Mouse (Mus musculus) Muller cell, postnatal 12 days (primary cell): ENCODE measurements around the gene Rbm26.
A peak's percentile ranks its signal among the peaks of the same experiment; 100 is the strongest.

Source experiments
- DNase-seq: peaks from one replicate; pipeline ENCODE4 v3.0.0-alpha.2; 2015; ENCODE audit errors: inconsistent ontology term

Gene Rbm26

DNA sequence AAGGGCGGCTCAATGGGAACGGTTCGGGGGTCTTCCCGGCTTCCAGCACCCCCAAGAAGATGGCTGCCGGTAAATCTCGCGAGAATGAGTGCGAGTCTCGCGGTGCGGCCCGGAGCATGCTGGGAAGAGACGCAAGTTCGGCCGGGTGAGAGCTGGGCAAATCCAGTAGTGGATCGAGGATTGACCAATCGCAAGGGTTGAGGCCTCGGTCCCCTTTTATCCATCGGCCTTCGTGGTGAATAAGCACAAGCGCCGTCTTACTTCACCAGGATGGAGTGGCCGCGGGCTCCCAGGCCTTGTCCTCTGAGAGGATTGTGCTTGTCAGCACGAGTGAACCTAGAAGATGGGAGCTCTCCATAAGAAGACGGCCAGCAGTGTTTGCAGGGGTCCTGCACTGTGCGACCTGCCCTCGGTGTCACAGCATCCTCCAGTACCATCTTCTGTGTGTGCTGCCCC lies at the start of gene Rbm26:
TSS of gene Rbm26 (minus strand) at position 90 of the 456 bp plus-strand sequence.
- DNase-seq, result peak; percentile 96

DNA sequence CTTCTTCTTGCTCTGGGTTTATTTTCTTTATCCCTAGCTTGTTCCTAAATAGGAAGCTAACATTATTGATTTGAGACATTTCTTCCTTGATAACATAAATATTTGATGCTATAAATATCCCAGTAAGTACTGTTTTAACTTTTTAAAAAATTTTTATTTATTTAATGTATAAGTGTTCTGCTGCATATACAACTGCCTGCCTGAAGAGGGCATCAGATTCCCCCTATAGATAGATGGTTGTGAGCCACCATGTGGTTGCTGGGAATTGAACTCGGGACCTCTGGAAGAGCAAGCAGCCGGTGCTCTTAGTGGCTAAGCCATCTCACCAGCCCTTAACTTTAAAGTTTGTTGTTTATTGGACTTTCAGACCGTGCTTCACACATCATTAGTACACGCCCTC lies 48.7 kb upstream of the Rbm26 start:
- DNase-seq, result no peak

DNA sequence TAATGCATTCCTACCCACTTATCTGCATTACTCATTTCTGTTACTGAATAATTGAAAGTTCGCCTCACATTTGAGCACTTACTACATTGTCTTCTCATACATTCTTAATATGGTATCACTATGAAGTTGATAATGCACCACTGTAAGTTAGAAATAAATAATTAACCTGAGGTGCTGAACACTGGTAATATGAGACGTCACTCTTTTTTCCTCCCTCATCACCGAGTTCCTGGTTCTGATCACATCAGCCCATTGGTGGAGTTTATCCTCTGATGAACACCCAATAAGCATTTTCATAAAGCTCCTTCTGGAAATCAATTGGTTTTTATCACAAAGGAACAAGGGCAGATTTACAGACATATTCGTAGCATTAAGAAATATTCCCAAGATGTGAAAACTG lies 45.1 kb upstream of the Rbm26 start:
- no peak for DNase-seq

DNA sequence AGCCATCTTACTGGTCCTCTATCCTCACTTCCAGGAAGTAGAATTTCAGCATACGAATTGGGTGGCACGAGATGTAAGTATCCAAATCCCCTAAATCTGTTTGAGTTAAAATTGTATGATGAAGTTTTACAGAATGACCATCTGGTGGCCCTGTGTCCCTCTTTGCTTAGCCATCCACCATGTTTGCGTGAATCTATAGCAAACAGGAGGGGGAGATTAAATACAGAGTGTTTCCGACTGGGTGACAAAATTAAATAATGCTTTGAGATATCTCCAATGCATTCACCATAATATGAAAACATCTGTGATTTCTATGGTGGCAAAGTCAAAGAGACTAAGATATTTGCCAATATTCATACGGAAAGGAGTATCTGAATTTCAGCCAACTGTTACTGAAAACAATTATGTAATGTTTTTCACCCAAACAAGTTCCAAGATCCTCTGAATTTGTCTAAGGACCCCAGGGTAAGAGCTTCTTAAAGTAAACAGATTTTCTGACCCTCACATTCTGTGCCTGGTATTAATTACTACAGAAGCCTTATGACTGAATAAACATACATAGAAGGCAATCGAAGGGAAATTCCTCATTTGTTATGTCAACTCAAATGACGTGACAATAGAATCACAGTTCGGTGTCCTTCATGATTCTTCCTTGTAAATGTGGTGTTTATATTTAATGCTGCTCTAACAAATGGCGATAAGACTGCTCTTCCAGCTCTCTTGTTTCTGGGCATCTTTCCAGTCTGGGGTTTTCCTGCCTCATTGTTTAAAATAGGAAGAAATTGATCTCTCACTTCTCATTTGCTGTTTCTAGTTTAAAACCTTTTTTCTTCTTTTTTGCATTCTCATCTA lies 42.6 kb upstream of the Rbm26 start:
- DNase-seq, result peak; percentile 48

DNA sequence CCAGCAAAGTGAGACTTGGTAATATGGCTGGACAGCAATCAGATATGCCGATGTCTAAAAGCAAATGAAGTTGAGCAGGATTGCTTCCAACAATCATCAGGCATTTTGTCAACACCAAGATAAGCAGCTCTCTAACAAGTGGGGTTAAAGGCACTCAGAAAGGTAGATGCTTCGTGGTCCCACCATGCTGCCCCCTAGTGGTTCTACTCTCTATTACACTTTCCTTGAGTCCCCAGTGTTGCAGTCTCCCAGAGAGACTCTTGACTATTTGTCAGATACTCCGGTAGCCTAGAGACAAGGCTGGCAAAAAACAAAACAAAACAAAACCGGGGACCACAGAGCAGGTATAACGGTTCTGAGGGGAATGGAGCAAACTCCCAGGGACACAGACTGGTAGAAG lies 21.3 kb upstream of the Rbm26 start:
- DNase-seq, result no peak

GRCm38 (mm10) chr14:105194682-105195081 lies 17.6 kb upstream of the Rbm26 start:
- DNase-seq, result no peak

GRCm38 (mm10) chr14:105184866-105185265 lies 7.7 kb upstream of the Rbm26 start:
- DNase-seq, result no peak

DNA sequence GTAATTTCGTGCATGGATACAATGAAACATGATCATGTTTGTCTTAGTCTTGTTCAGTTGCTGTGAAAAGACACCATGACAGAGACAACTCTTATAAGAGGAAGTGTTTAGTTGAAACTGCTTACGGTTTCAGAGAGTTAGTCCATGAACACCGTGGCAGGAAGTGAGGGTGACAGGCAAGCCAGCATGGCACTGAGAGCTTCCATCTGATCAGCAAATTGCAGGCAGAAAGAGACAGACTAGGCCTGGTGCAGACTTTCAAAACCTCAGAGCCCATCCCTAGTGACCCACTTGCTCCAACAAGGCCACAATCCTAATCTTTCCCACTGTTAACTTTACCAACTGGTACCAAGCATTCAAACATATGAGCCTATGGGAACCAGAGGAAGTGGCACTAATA lies 5.7 kb upstream of the Rbm26 start:
- no peak for DNase-seq

GRCm38 (mm10) chr14:105179733-105180132 lies 2.6 kb upstream of the Rbm26 start:
- no peak for DNase-seq

DNA sequence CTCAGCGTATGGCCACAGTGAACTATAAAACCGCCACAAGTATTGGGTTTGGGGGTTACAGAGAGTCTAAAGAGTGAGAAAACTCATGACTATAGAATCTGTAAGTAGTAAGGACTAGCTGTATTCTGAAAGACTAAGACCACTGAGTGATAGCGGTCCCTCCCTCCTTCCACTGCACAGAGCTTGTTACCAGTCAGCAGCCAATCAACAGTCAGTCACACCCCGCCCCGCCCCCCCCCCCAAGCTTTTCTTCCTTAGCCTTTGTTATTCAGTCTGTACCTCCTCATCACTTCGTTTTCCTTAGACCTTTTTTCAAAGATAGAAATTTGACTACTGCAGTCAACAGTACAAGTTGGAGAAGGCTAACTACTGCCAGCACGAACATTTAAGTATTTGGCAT lies 1.9 kb upstream of the Rbm26 start:
- DNase-seq, result no peak

- DNase-seq, result no peak
These were observed 552 bp downstream of the Rbm26 start for GRCm38 (mm10) chr14:105176381-105177168.

GRCm38 (mm10) chr14:105167181-105167580 lies 9.9 kb downstream of the Rbm26 start:
- no peak for DNase-seq

- no peak for DNase-seq
These were observed 12.3 kb downstream of the Rbm26 start for GRCm38 (mm10) chr14:105164793-105165192.

DNA sequence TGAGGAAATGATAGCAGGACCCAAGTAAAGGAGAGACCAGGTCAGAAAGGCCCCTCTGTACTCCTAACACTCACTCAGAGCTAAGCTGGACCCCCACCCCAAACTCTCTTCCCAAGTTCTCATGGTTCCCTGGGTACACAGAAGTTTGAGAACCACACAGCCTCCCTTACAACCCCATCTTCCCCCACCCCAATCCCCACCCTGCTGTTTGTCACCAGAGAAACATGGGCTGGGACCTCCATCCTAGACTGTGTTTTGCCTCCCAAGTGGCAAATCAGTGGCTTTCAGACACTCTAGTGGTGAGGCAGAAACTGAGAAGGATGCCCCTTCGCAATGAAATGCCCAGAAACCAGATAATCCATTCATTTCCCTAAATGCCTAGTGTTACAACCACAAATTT lies 15.8 kb downstream of the Rbm26 start:
- no peak for DNase-seq

- no peak for DNase-seq
These were observed 18.6 kb downstream of the Rbm26 start for GRCm38 (mm10) chr14:105158526-105158925.

DNA sequence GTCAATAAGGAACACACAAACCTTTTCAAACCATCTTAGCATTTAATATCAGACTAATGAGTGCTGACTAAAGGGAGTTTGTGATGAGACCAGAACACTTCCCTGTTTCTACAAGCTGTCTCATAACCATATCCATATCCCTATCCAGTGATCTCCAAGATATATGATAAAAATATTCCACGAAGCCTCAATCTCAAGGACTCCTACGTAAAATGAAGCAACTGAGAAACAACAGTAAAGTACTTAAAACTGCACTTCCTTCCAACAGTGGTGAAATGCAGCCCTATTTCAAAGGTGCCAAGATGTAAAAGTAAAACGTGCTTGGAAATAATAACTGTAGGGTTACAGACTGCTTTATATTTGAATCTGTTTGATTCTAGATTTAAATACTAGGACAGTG lies 43.1 kb downstream of the Rbm26 start:
- no peak for DNase-seq

DNA sequence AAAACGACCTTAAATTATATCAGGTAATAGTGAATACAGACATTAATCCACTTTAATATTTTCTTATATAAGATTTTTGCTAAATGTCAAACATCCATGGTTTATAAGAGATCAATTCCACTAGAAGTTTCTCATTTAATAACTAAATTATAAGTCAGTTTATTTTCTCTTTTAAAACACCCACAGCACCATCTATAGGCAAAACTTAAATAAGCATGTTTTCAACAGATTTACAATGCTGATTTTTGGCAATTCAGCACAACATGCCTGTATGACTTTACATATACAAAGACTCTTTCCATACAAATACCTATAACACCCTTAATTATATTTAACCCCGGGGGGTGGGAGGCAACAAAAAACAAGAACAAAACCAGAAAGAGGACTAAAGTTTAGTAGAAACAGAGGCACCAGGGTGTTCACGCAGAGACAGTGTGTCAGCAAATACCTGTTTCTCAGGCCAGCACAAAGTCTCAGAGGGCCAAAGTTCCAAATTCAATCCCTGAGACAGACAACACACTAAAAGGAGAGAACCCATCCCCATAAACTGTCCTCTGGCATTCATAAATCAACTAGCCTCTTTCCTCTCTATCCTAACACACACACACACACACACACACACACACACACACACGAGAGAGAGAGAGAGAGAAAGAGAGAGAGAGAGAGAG lies 49.3 kb downstream of the Rbm26 start:
- DNase-seq, result no peak

- DNase-seq, result no peak
These were observed 52.6 kb downstream of the Rbm26 start for GRCm38 (mm10) chr14:105124513-105124912.

- DNase-seq, result no peak
These were observed 61.7 kb downstream of the Rbm26 start for GRCm38 (mm10) chr14:105115402-105115801.

DNA sequence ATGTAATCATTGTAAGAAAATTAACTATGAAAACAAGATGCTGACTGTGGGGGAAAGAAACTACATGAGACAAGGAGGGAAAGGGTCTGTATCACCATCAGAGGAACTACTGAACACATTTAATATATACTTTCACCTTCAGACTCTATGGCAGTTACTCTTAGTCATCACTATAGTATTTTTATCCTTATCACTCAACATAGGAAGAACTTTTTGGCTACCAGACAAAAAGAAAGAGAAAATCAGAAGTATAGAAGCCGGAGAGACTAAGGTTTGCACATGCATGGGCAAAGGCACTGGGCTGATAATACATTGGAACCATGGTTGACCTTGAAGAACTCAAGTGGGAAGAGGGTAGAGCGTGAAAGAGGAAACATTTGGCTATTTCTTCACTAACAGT lies 70.9 kb downstream of the Rbm26 start:
- DNase-seq, result no peak

DNA sequence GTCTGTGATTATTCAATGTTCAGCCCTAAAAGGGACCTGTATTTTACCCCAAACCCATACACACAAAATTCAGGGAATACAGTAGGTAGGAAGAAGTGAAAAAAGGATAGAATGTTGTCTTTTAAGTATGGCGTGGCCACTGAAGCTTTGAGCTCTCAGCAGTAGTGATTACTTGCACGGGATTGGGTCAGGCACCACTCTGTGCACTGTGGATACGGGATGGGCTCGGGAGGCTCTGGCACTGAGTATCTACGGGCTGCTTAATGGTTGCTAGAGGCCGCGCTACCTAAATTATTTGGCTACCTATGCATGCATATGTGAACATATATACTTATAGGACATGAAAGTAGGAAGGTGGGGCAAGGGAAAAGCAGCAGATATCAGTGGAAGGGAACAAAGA lies 78.3 kb downstream of the Rbm26 start:
- no peak for DNase-seq

- DNase-seq, result no peak
These were observed 80.9 kb downstream of the Rbm26 start for GRCm38 (mm10) chr14:105096221-105096620.
